Mouse (Mus musculus) left cerebral cortex, postnatal 4 days (tissue): ENCODE measurements around the gene Nrap. TPM values are rescaled to one million over a fixed set of nuclear protein-coding genes. Genes with fewer than 3 reads are reported as not detected.

Source experiments
- DNase-seq: peaks from one replicate; pipeline ENCODE4 v3.0.0-alpha.2; 2022
- intact Hi-C: fragments of 180-260 bp; cut with DNase I; formaldehyde crosslinking; loops from one replicate; pipeline ENCODE4 v1.15.1; 2025
- total RNA-seq, 2 experiments: library from RNA; stranded (reverse); gene quantifications; 2 replicates each; pipeline ENCODE4 v1.2.3; 2021

Nrap gene
- total RNA-seq, 2 experiments from 2014 or later: 0.44 to 0.54 TPM

DNA sequence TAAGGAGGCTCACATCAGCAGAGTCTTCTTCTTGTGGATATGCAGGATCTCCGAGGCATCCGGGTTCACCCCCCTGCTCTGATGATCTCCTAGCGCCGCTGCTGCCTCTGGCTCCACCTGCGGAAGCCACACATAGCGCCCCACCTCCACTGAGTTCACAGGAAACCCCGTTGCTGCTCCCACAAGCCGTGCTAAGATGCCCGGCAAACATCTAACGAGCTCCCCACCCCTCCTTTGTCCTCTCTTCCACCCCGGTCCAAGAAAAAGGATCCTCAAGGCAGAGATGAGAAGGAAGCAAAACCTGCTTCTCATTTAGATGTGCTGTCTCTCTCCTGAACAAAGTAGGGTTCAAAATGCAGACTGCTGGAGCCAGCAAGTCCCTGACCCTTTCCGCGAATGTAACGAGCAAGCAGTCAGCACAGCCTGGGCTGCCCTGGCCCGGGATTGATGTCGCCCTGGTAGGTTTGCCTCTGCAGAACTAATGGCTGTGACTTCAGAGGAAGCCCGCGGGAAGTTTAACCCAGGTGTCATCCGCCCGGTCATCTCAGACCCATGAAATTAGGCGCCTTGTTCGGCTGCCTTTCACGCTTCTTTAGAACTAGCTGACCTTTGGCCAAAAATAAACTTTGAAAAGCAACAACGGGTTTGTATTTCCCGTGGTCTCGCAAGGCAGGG is 69.5 kb downstream of the Nrap start:
- DNase-seq: no peak
- intact Hi-C loops: no loop called here

DNA sequence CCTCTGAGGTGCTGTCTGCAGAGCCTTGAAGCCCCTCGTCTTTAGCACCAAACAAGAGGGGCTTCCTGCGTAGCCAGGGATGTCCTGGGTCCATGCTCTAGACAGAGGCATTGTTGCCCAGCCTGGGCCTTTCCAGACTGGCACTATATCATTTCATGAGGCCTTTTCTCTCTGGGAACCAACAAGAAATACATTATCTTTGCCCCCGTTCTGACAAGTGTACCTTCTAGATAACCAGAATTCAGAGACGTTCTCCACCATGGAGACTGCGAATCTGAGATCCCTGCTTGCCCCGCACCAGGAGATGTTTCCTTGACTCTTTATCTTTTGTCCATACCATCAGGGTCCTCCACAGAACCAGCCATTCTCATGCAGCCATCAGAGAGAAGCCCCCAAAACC is 70.2 kb downstream of the Nrap start:
- intact Hi-C loops: no loop called here
- no peak for DNase-seq

DNA sequence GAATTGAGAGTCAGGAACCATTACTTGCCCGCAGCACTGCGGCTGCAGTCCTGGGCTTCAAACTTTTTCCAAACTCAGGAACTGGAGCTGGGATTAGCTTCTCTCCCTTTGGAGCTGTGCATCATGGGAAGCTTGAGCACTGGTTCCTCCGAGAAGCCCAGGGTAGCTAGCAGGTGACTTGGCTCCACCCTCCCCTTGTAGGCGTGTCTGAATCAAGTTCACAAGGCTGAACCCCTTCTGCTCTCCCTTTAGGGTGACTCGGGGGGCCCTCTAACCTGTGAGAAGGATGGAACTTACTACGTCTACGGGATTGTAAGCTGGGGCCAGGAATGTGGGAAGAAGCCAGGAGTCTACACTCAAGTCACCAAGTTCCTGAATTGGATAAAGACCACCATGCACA is 70.6 kb downstream of the Nrap start:
- intact Hi-C loops: no loop called here
- no peak for DNase-seq

DNA sequence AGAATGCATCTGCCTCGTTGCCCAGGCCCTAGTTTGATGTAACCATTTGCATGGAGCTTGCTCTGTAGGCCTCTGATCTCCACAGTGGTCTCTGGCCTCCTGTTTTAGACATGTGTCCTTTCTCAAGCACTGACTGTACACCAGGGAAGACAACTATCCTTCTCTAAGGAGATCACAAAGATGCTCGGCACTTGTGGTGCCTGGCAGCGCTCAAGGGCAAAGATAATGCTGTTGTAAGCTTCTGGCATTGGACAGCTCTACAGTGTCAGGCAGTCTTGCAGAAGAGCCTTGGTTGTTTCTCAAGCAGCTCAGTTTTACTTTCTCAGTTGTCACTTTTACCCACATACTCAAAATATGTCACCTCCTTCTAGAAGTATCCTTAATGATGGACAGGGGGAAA is 73.3 kb downstream of the Nrap start:
- intact Hi-C loops: no loop called here
- DNase-seq: no peak

- DNase-seq: peak; percentile 82
- intact Hi-C loops: no loop called here
Observed at GRCm38 (mm10) chr19:56300835-56301234, 89.0 kb downstream of the Nrap start.

- no peak for DNase-seq
- intact Hi-C loops: no loop called here
Observed at GRCm38 (mm10) chr19:56297264-56297663, 92.6 kb downstream of the Nrap start.

DNA sequence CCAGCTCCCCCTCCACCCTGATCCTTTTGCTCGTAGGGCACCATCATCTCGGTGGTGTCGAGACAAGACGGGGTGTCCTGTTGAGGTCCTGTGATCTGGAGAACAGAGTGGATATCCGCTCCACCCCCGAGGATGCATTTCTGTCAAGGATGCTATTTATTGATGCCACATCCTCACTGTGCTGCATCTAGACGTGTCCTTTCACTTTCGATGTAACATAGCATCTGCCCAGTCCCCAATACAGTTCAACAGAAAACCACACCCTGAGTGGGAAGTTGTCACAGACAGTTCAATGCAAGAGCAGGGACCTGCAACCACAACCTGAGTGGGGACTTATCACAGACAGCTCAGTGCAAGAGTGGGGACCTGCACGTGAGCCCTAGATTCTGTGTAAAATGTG is 93.2 kb downstream of the Nrap start:
- intact Hi-C loops: no loop called here
- DNase-seq: no peak

- intact Hi-C loops: no loop called here
- peak; percentile 88 for DNase-seq
Observed at GRCm38 (mm10) chr19:56294654-56295399, 95.0 kb downstream of the Nrap start.

- intact Hi-C loops: no loop called here
- DNase-seq: peak; percentile 14
Observed at GRCm38 (mm10) chr19:56292335-56292734, 97.5 kb downstream of the Nrap start.

DNA sequence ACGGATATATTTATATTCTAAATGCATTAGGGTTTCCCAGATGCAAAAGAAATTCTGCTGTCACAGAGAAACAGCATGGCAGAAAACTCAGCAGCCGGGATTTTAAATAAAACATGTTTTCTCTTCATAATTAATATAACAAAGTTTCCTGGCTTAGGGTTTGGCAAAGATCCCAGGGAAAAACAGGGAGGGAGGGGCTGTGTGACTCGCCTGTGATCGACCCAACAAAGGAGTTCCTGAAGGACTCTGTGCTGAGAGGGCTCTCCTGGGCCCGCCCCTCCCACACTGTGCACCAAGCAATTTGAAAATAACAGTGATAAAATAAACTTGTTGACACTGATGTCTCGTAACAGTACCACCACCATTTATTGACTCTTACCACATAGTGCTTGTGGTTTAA is 97.9 kb downstream of the Nrap start:
- DNase-seq: no peak
- intact Hi-C loops: no loop called here

DNA sequence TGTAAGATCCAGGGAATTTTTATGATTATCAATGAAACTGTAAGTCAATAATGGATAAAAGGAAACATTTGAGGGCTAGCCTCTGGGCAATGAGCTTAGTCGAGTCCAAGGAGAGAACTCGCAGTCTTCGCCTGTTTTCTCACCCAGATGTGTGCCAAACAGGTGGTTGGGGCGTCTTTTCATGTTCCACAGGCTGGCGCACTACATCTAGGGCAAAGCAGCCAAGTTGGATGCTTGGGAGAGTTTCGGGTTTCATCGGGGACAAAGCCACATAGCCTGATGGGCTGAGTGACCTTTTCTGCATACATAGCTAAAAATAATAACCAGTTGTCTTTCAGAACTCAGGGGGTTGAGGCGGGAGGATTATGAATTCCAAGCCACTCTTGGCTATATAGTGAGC is 100.2 kb downstream of the Nrap start:
- intact Hi-C loops: no loop called here
- no peak for DNase-seq

DNA sequence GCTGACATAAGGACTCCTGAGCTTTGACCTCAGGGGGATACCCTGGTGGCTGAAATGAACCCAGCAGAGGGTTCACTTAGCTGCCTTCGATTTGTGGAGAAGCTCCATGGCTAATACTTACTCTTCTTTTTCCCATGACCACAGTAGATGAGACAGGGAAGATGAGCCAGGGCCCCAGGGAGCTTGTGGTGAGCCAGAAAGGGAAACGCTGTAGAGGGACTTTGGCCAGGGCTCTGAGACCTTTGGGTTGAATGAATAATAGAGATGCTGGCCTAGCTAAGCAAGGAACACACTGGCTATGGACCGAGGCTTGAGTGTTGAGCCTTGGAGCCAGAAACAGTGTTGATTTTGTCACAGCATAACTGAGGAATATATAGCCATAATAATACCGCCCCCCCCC is 101.4 kb downstream of the Nrap start:
- intact Hi-C loops: no loop called here

DNA sequence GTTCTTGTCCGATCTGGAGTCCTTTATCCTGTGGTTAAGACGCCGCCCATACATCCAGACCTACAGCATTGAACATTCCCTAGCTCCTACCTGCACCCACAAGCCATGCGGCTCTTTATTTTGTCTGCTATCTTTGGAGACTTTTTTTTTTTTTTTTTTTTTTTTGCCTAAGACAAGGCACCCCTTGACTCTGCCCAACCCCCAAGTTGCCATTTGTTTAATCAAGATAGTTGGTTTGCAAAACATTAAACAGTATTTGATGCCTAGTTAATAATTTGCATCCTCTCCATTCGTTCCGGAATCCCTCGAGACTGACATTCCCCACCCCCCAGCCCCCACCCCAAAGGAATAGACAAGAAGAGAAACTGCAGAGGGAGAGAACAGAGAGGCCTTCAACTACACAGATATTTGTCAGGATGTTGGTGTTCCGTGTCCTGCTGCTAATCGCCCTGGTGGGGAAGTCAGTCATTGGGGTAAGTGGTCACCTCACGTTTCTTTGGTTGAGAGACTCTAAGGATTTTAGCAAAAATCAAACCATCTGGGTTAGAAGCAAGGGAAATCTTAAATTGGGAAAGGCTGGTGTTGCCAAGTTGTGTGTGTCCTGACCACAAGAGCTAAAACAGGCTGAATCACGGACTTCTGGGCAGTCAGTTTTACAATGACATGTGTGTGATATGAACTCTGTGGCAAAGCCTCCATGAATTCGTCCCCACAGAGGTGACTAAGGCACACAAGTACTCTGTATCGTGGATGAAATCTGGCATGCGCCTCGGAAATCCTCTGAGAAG is 102.1 kb downstream of the Nrap start:
- intact Hi-C loops: no loop called here
- no peak for DNase-seq

More for the DNA sequence above, 101.4 kb downstream of the Nrap start:
- DNase-seq: no peak

DNA sequence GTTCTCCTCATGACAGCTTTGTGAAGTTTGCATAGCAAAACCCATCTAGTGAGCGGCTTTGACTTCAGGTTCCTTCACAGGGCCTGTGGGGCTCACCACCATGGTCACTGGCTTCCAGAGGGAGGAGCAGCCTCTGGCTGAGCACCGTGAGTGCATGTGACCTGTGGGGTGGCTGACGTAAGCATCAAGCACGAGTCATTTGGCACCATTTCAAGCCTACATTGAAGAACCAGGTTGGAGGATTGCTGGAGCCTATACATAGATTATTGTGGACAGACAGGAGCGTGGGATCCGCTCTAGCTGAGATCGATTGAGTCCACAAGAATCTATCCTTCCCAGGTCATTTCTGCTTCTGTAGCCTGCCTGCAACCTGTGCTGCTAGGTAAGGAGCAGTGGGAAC is 103.0 kb downstream of the Nrap start, which contains the start of gene Habp2:
Gene Habp2 (plus strand): TSS at position 272 of the 400 bp plus-strand sequence.
- no peak for DNase-seq
- intact Hi-C loops: no loop called here

DNA sequence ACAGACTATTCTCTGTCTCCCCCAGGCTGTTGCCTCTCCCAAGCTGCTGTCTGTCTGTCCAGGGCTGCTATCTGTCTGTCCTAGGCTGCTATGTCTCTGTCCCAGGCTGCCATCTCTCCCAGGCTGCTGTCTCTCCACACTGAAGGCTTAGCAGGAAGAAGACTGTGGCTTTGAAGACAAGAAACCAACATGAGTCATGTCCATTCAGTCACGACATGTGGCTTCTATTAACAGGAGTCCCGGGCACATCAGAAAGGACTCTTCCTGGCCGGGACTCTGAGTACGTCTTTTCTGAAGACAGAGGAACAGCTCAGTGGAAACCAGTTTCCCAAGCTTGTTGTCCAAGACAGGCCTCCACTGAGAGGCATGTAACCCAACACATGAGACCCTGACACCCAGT is 104.6 kb downstream of the Nrap start:
- intact Hi-C loops: no loop called here

DNA sequence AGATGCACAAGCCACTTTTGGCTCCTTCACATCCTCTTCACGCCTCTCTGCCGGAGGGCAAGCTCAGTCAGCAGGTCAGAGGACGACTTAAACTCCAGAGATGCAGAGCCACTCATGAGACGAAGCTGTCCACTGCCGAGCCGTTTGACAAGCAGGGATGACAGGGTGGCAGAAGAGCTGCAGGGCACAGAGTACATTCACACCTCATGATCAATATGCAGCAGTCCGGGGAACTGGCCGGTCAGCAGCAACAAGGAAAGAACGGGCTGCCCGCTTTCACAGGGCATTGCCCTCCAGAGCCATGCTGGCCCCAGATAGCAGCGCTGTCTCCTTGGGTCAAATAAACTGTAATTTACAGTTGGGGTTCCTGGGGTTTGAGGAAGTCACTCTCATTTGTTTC is 111.5 kb downstream of the Nrap start:
- no peak for DNase-seq
- intact Hi-C loops: loop anchor here (5.0 kb wide), 1 partner anchor 636 kb away; no protein-coding TSS in a partner anchor

More for the DNA sequence above, 104.6 kb downstream of the Nrap start:
- DNase-seq: no peak

DNA sequence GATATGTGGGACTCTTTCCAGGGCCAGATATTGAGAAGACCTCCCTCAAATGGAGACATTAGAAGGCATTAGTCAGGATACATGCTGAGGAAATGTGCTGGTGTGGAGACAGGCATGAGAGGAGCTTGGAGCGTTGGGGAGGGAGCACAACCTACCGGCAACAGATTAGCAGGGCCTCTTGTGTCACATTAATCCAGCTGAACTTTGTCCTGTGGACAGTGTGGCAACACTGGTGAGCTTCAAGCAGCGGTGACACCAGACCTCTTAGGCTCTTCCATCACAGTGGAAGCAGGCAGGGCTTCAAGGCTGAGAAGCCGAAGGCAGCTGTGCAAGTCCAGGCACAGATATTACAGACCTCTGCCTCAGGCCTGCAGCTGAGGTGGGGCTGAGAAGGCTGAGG is 111.9 kb downstream of the Nrap start:
- no peak for DNase-seq
- intact Hi-C loops: loop anchor here (5.0 kb wide), 1 partner anchor 636 kb away; no protein-coding TSS in a partner anchor

DNA sequence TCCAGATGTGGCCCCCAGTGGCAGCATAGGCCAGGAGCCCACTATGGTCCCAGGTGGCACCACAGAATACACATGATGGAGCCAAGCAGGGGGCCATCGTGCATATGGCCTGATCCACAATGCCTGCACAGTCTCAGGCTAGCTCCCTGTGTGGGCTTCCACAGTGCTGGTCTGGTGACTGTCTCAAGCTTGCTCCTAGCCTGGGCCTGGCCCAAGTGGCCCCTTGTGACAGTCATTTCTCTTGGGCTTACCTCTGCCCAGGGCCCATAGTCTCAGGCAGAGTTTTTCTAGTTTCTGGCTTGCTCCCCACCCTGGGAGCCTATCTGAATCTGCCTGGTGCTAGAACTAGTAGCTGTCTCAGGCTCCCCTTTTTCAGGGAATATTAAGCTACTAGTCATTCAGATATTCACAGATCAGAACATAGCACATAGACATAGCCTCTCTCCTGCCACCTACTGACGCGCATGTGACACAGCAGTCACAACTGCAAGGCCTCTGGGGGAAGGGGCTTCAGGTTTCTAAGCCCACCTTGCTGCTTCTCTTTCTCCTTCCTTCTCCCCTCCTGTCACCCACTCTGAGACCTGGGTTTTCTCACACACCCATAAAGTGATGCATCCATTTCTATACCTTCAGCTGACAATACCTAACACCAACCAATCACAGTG is 112.6 kb downstream of the Nrap start:
- intact Hi-C loops: loop anchor here (5.0 kb wide), 1 partner anchor 635 kb away; no protein-coding TSS in a partner anchor
- DNase-seq: no peak

DNA sequence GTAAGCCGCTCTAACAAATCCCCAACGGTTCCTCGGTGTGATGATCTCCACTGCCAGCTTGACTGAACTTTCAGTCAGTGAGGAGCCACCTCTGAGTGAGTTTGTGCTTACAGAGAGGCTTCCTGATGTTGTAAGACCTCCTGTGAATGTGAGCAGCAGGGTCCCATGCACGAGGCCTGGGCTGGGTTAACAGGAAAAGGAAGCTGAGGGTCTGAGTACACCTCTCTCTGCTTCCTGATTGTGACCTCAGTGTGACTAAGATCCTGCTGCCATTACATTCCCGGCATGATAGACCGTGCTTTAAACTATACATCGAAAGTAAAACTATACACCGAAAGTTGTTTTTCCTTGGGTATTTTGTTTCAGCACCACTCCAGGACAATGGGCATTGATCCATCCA is 117.8 kb downstream of the Nrap start:
- intact Hi-C loops: no loop called here

More for the DNA sequence above, 117.8 kb downstream of the Nrap start:
- no peak for DNase-seq
